Mouse (Mus musculus) heart, postnatal 0 days (tissue): Measurements from ENCODE around the gene Ino80b. TPM values are rescaled to one million over a fixed set of nuclear protein-coding genes. Genes with fewer than 3 reads are reported as not detected.
"Not testable (repeated sequence)": the region's sequence is repeated elsewhere in the genome, so short reads cannot be mapped to it uniquely, and the experiment has no call there.

Source experiments
- ATAC-seq: fragments of 200-750 bp; cut with Nextera tagmentation; 2 replicates; pipeline ENCODE4 v1.8.0; 2017; ENCODE audit warnings: low read depth, moderate number of reproducible peaks, moderate library complexity; ENCODE audit not compliant: insufficient read depth
- DNase-seq: peaks from one replicate; pipeline ENCODE4 v3.0.0-alpha.2; 2016; ENCODE audit warnings: low spot score
- H3K27ac ChIP-seq: fragments of 300-500 bp; sonication (generic); 2 replicates; pipeline ENCODE4 v1.5.1; 2014; ENCODE audit warnings: low read depth, mild to moderate bottlenecking
- H3K27me3 ChIP-seq: fragments of 300-500 bp; sonication (generic); 2 replicates; pipeline ENCODE4 v1.6.1; 2014; ENCODE audit warnings: low read length, mixed read lengths; ENCODE audit not compliant: control insufficient read depth, insufficient read depth
- H3K36me3 ChIP-seq: fragments of 300-500 bp; sonication (generic); replicated peaks from 2 replicates; pipeline ENCODE4 v1.6.1; 2014; ENCODE audit warnings: low read length, mixed read lengths; ENCODE audit not compliant: control insufficient read depth, insufficient read depth
- H3K4me1 ChIP-seq: fragments of 300-500 bp; sonication (generic); 2 replicates; pipeline ENCODE4 v1.6.1; 2014; ENCODE audit warnings: antibody characterized with exemption; ENCODE audit not compliant: control insufficient read depth, insufficient read depth
- H3K4me2 ChIP-seq: fragments of 300-500 bp; sonication (generic); 2 replicates; pipeline ENCODE4 v1.6.1; 2014; ENCODE audit warnings: low read depth, mild to moderate bottlenecking, low read length, moderate library complexity
- H3K4me3 ChIP-seq: fragments of 300-500 bp; sonication (generic); 2 replicates; pipeline ENCODE4 v1.5.1; 2014; ENCODE audit warnings: low read depth, low read length
- H3K9ac ChIP-seq: fragments of 300-500 bp; sonication (generic); replicated peaks from 2 replicates; pipeline ENCODE4 v1.6.1; 2014; ENCODE audit warnings: low read depth, low read length, mixed read lengths
- H3K9me3 ChIP-seq: fragments of 300-500 bp; sonication (generic); replicated peaks from 2 replicates; pipeline ENCODE4 v1.6.1; 2016; ENCODE audit warnings: low read length; ENCODE audit not compliant: control insufficient read depth
- CTCF ChIP-seq: IDR thresholded peaks from 2 replicates; pipeline ENCODE4 v1.5.1; 2016; ENCODE audit warnings: antibody characterized with exemption, control low read depth, low read depth
- EP300 ChIP-seq: IDR thresholded peaks from 2 replicates; pipeline ENCODE4 v1.6.1; 2016; ENCODE audit warnings: antibody characterized with exemption, low read depth
- WGBS: fragments of 180-500 bp; shearing (Covaris S2); extraction: QIAGEN DNeasy Blood & Tissue Kit; methylation state at CpG from one replicate; pipeline ENCODE4 v1.1.7; 2014; 5-methylcytosine and 5-hydroxymethylcytosine counted together
- polyA plus RNA-seq: library from polyadenylated mRNA; unstranded; fragments of >200 nt; fragmentation: Nextera tagmentation; extraction: Ambion mirVana; gene quantifications from 2 replicates; pipeline ENCODE4 v1.2.1, GENCODE M21; 2015
- total RNA-seq: library from RNA; depleted of rRNA; stranded (reverse); fragments of >200 nt; gene quantifications from 2 replicates; pipeline ENCODE4 v1.2.3, GENCODE M21; 2014; ENCODE audit warnings: low replicate concordance

The Ino80b gene
- total and polyA plus RNA-seq, 2 experiments from 2014 or later = 5.5 to 8.9 TPM

DNA sequence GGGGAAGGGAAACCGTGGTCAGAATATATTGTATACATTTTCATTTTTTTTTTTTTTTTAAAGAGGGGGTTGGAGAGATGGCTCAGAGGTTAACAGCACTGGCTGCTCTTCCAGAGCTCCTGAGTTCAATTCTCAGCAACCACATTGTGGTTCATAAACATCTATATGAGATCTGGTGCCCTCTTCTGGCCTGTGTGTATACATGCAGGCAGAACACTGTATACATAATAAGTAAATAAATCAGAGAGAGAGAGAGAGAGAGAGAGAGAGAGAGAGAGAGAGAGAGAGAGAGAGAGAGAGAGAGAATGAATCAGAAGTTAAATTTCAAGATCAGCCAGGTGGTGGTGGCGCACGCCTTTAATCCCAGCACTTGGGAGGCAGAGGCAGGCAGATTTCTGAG lies 34.2 kb upstream of the Ino80b start:
- not testable (repeated sequence) for ATAC-seq, H3K27ac ChIP-seq, H3K4me2 ChIP-seq, H3K4me3 ChIP-seq, H3K36me3 ChIP-seq, H3K9ac ChIP-seq, H3K9me3 ChIP-seq
- peak; percentile 63 for DNase-seq
- H3K27me3 ChIP-seq = peaks cover 27% of the 10 kb centered on the region
- peak; percentile 71 for TF ChIP-seq CTCF
- 22% methylated on average over 3 of the region's 3 CpGs for WGBS
- peaks cover 16% of the 10 kb centered on the region for H3K4me1 ChIP-seq

DNA sequence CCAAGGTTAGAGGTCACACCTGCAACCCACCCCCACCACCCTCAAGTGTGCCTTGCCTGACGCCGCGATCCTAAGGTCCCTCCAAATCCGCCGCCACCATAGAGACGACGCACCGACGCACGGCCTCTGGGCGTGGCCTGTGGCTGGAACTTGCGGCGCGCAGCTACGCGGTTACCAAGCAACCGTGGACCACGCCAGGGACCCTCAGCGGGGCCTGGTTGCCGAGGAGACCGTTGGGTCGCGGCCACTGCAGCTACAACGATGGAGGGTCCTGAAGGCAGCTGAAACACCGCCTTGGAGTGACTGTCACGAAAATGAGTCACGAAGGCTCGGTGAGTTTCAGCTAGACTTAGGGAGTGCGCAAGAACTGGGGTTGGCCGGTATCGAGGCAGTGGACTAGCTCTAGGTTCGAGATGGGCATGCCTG lies 31.0 kb upstream of the Ino80b start, which contains the start of the genes Wdr54 and 1700003E16Rik:
Gene Wdr54 (minus strand): TSS at position 139 of the 426 bp plus-strand sequence.
Gene 1700003E16Rik (plus strand): TSS at position 146 of the 426 bp plus-strand sequence.
- H3K27me3 ChIP-seq = peaks cover 12% of the 10 kb centered on the region
- no peak within 1 kb of the TSS for H3K27ac ChIP-seq
- H3K9ac ChIP-seq = no peak within 1 kb of the TSS
- ATAC-seq (peak; percentile 76), DNase-seq (no peak)
- H3K9me3 ChIP-seq = no peaks in the 10 kb centered on the region
- peak within 1 kb of the TSS; percentile 74 for H3K4me2 ChIP-seq
- H3K4me1 ChIP-seq = 0 out of 2 replicates have a peak, but pooled peaks cover 4% of the 10 kb centered on the region
- WGBS = 3% methylated on average over 32 of the region's 32 CpGs
- TF ChIP-seq CTCF = no peak
- no peak for TF ChIP-seq EP300
- peak within 1 kb of the TSS; percentile 48 for H3K4me3 ChIP-seq
- H3K36me3 ChIP-seq = 0 out of 2 replicates have a peak, but pooled peaks cover 6% of the 10 kb centered on the region

DNA sequence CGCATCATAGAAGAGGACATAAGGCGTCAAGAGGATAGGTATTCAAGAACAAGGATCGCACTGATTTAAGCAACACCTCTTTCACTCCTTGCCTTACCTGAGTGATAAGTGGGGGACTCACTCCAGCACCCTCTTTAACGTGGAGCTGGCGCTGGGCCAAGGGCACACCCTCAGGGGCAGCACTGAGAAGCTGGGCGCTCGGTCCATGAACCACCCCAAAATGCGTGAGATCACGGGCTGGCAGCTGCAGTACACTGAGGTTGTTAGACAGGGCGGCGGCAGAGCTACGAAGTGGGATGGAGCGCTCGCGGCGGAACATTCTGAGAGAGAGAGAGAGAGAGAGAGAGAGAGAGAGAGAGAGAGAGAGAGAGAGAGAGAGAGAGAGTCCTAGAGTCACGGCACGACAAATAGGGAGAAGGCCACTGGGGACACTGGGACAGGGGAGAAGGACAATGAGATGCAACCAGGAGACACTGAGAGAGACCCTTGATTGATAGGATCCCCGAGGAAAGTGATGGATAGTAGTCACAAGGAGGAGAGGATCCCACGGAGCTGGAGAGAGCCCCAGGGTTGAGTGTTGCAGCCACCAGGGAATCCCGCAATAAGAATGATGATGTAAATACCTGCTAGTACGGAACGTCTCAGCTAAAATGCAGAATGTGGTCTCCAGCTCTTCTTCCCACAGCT lies 30.5 kb upstream of the Ino80b start:
- WGBS = 10% methylated on average over 23 of the region's 23 CpGs
- Histone ChIP-seq H3K4me2 (peak overlapping the region; percentile 74), H3K9me3 (no peaks in the 10 kb centered on the region), H3K9ac (no peak overlapping the region), H3K27ac (no peak overlapping the region), H3K27me3 (peaks cover 7% of the 10 kb centered on the region), H3K36me3 (0 out of 2 replicates have a peak, but pooled peaks cover 10% of the 10 kb centered on the region), H3K4me1 (0 out of 2 replicates have a peak, but pooled peaks cover 4% of the 10 kb centered on the region), H3K4me3 (peak overlapping the region; percentile 48)
- ATAC-seq (peak; percentile 11; the same call in 1 of the 2 replicates), DNase-seq (no peak)
- TF ChIP-seq EP300 (no peak), CTCF (no peak)

DNA sequence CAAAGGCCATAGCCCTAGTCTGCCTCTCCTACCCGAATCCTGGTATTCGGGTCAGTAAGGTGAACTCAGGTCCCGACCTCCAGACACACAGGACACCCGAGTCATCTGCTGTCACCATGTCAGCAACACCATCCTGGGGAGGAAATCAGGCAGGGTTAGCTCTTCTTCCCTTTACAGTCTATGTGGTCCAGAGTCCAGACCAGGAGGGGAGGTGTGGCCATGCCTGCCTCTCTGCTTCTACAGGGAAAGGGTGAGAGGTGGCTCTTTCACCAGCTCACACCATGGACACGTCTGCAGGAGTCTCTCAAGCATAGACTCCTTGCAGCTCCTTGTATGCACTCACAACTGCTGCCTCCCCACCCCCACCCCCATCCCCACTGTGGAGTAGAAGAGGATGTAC lies 28.3 kb upstream of the Ino80b start:
- DNase-seq (no peak), ATAC-seq (no peak)
- WGBS = 62% methylated on average over 5 of the region's 5 CpGs
- Histone ChIP-seq H3K36me3 (peaks cover 26% of the 10 kb centered on the region; the same call in 1 of the 2 replicates), H3K4me3 (no peak overlapping the region), H3K9ac (no peak overlapping the region), H3K4me1 (0 out of 2 replicates have a peak, but pooled peaks cover 4% of the 10 kb centered on the region), H3K27me3 (no peaks in the 10 kb centered on the region), H3K9me3 (no peaks in the 10 kb centered on the region), H3K4me2 (no peak overlapping the region), H3K27ac (no peak overlapping the region)
- no peak for TF ChIP-seq EP300
- TF ChIP-seq CTCF = no peak

DNA sequence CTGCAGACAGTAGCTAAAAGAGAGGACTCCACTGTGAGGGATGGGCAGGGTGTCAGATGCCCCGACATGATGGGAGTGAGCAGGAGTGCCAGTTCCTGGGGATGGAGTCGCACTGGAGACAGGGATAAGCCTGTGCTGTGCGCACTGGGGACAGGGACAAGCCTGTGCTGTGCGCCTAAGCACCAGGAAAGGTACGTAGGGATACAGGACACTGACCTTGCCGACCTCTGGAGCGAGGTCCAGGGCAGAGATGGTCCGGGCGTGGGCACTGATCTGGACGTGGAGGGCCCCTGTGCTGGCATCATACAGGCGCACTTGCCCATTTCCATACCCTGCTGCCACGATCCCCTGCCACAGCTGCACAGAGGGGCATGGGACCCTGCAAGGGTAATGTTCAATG lies 27.8 kb upstream of the Ino80b start:
- TF ChIP-seq CTCF (no peak), EP300 (no peak)
- H3K27ac ChIP-seq = no peak overlapping the region
- H3K9me3 ChIP-seq = no peaks in the 10 kb centered on the region
- no peak overlapping the region for H3K4me2 ChIP-seq
- H3K4me1 ChIP-seq = 0 out of 2 replicates have a peak, but pooled peaks cover 4% of the 10 kb centered on the region
- no peak for ATAC-seq
- no peak for DNase-seq
- no peak overlapping the region for H3K9ac ChIP-seq
- no peak overlapping the region for H3K4me3 ChIP-seq
- no peaks in the 10 kb centered on the region for H3K27me3 ChIP-seq
- WGBS = 82% methylated on average over 12 of the region's 12 CpGs
- peaks cover 28% of the 10 kb centered on the region; the same call in 1 of the 2 replicates for H3K36me3 ChIP-seq
